Mouse (Mus musculus) embryo, embryonic 11.5 days (tissue): ENCODE results near the gene Ptchd1.

Source experiments
- DNase-seq: peaks from one replicate; pipeline ENCODE4 v3.0.0-alpha.2; 2012; ENCODE audit warnings: low read depth, low spot score

The Ptchd1 gene

DNA sequence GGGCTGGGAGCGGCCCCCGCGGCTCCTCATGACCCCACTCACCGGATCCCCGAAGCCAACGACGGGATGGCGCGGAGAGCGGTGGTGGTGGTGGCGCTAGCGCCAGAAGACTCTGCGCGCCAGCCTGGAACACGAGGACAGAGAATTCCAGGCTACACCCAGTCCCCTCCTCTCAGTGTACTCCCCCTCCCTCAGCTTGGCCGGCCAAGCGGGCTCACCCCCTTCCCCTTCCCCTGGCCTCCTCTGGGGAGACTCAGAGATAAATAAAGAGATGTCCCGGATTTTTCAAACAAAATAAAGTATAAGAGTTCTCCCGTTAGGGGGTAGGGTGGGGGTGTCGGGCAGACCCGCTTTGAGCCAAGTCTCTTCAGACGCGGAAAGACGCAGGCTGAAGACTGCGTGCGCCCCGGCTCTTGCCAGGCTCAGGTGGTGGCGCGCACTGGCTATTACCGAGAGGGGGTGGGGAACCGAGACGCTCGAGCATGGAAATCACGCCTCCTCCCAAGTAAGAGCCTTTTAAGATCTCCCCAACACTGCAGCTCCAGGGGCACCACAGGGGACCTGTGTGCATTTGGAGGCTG, at the start of gene Ptchd1:
TSS of gene Ptchd1 (minus strand) at position 114 of the 581 bp plus-strand sequence.
- no peak for DNase-seq

DNA sequence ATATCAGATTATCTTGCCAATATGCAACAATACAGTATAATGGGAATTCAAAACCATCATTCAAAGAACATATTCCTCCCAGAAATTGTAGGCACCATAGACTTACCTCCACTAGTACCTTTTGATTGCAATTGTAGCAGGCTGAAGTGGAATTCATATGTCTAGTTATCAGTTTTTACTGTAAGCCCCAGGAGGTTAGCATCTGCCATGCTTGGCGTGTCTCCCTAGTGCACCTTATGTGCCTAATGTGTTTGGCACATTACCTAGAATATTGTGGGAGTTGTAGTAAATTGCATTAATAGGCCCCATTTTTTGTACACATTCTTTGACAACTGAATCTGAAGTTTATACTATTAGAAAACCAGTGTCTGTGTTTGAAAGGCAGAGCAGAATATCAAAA, 34.4 kb upstream of the Ptchd1 start:
- DNase-seq, result no peak

DNA sequence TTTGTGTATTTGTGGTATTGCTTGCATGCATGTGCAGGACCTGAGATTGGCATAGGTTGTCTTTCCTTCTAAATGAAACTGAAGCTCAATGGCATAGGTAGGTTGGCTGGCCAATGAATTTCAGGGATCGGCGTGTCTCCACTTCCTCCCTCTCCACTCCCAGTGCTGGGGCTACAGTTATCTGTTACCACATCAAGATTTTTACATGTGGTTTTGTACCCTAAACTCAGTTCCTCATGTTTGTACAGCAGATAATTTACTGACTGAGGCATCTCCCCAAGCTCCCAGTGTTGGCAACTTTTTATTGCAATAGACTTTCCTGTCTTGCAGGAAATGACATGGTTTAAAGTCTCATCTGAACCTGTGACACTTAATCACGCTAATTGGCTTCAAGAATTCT, 22.4 kb upstream of the Ptchd1 start:
- DNase-seq, result no peak

DNA sequence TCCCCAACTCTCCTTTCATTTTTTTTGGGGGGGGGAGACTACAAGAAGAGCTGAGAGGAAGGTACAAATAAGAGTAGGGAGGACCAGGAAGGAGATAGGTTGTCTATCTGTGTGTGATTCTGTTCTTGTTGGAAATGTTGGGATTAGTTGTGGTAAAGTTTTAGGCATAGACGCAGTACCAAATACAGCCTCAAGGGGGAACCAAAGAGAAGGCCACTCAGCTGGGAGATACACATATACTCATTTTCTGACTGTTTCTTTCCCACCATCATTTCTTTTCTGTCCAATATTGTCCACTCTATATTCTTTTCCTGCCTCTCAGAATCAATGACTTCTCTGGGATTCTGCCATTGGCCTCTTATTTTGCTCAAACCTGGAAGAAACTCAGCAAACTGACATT, 20.4 kb upstream of the Ptchd1 start:
- DNase-seq, result no peak

DNA sequence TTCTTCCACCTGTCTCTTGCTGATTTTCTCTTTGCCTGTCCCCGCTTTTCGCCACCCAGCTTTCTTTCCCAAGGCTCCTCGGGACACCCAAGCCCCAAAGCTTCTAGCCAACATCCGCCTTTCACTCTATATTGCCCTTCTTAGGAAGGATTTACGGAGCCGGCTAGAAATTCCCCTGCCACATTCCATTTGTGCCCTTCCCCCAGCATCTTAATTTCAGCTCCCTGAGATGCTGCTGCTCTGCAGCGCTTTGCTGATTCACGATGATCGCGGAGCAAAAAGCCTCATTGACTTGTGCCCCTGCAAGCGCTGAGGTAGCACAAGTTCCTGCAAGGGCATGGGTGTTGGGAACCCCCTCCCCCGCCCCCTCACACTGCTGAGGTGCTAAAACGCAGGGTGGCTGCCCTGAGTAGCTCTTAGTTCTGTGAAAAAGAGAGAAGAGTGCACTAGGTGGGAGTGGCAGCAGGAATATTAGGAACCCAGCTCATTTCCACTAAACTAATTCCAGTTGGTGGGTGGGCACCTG, 2.1 kb upstream of the Ptchd1 start:
- no peak for DNase-seq

DNA sequence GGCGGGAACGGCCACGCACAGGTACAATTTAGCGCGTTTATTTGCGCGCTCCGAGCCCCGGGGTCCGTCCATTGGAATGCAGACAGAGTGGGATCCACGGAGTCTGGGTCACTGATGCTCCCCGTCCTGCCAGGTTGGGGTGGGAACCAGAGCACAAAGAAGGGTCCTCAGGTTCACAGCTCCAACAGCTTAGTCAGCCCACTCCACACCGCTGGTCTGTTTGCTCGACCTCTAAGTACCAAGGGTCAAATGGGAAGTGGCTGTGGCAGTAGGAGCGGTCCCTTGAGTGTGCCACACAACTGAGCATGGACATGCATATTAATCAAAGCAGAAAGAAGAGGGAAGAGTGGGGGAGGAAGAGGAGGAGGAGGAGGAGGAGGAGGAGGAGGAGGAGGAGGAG, 1.3 kb upstream of the Ptchd1 start:
- DNase-seq, result no peak

DNA sequence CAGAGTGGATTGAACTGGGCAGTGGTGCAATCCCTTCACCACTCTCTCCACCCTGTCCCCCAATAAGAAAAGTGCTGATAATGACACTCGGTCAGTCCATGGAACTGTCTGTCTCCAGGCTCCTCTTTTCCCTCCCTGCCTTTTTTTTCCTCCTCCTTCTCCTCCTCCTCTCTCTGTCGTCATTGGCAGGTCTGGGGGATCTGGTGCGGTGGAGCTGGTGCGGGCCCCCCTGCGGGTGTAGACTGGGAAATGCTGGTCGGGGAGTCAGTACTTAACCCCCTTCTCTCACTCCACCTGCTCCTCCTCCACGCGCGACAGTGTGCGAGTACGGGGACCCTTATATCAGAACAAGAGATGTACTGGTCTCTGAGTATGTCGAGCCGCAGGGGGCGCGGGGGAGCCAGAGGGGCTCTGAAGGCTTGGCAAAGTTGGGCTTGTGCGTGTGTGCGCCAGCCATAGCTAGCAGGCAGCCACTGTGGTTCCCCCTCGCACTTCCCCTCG, 777 bp upstream of the Ptchd1 start, which contains the start of gene Gm15155:
TSS of gene Gm15155 (plus strand) at position 401 of the 501 bp plus-strand sequence.
- DNase-seq, result no peak

DNA sequence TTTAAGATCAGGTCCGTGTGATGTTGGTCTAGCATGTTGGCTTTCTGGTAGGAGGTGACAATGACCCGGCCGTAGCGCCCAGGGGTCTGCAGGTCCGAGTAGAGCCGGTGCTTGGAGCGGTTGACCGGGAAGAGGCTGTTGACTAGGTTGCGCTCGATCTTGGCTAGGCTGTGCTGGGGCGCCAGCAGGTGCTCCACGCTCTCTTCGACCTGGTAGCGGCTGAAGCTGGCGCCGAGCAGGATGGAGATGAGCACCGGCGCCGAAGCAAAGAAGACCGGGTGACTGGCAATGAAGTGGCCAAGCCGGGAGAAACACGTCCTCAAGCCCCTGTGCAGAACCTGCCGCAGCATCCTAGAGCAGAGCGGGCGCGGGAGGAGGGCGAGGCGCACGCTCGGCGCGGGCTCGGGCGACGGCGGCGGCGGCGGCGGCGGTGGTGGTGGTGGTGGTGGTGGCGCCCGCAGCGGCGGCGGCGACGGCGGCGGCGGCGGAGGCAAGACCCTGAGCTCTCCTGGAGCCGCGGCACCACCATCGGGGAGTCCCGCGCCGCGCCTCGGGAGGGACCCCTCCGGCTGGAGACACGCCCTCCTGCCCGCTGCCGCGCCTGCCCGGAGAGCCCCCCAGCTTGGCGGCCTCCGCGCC, 534 bp downstream of the Ptchd1 start:
- no peak for DNase-seq

DNA sequence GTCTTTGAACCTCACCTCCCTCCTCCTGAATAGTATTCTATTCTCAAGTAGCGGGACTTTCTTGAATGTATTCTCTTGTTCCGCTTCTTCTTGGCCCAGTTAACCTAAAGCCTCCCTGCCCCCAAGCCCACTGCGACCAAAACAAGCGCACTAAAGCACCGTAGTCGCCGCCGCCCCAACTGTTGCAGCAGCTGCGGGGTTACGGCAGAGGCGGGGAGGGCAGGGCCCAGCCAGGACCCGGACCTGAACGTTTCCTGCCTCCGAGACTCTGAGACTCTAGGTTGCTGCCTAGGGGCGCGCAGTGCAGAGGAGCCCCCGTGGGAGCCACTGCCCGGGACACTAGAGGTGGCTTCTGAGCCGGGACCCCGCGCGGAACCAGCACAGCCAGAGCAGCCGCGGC, 1.1 kb downstream of the Ptchd1 start:
- DNase-seq, result no peak

DNA sequence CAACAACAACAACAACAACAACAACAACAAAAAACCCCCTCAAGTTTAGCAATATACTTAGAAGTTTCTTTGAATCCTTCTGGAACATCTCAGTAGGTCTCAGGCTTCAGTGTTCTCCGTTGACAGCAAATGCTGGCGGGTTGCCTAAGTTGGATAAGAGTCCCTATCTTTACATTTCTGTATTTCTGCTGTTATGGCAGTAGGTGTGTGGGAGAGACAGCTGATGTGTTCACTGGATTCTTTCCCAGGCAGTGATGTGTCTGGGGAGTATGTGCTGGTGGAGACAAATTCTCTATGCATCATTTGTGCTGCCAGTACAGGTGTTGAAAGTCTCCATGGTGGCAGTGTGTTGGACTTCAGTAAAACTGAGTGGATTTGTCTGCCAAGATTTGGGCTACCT, 22.4 kb downstream of the Ptchd1 start:
- DNase-seq, result no peak

DNA sequence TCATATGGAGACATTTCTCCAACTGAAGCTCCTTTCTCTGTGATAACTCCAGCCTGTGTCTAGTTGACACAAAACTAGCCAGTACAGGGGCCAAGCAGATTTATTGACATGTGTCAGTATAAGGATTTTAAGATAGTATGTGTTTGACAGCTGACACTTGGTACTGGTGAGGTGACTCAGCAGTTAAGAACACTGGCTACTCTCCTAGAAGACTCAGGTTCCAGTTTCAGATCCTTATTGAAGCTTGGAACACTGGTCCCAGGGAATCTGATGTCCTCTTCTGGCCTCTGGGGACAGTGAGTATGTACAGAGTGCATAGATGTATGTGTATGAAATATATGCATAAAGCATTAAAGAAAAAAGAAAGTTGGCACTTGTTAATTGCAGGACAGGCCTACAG, 27.2 kb downstream of the Ptchd1 start:
- no peak for DNase-seq

DNA sequence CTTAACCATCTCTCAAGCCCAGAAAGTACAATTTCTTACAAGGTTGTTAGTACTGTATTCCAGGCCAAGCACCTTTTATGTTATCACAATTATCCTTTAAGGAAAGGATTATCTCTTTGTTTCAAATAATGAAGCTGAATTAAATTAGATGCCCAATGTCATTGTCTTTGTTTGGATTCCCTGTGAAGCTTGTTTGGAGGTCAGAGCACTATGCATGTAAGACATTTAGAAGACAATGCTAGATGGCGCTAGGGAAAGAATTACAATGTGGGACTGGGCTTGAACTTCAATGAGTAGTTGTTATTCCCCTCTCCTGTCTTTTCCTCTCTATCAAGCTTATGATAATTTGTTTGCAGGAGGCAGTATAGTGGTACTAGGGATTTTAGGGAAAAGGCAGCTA, 28.9 kb downstream of the Ptchd1 start:
- DNase-seq, result no peak

DNA sequence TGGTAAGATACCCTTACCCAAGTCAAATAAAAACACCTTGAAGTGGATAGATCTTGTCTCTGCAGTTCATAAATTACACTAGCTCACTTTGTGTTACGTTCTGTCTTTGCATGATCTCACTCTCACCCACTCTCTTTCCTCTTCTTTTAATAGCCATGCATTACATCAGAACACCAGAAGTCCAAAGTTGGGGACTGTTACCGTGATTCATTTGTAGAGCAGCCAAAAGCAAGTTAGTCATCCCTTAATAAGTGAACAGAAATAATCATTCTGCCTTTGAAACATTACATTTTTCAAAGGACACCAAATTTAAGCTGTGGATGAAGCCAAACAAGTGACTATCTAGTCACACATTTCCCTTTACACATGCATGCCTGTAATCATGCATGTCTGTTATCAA, 31.1 kb downstream of the Ptchd1 start:
- DNase-seq, result no peak

DNA sequence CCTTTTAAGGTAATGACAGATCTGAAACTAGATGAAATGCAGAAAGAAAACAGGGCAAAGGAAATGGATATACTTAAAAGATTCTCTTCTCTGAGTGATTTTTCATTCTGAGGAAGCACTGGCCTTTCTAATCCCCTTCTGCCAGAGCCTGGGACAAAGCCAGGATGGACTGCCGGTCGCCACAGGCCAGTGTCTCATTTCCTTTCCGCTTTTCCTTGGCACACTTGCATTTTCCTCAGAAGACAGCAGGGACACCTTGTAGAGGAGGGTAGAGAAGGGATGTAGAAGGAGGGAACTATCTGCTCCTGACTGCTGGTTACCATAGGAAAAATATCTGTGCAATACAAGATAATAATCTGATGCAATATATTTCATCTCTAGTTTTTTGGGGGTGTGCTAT, 32.1 kb downstream of the Ptchd1 start:
- no peak for DNase-seq

DNA sequence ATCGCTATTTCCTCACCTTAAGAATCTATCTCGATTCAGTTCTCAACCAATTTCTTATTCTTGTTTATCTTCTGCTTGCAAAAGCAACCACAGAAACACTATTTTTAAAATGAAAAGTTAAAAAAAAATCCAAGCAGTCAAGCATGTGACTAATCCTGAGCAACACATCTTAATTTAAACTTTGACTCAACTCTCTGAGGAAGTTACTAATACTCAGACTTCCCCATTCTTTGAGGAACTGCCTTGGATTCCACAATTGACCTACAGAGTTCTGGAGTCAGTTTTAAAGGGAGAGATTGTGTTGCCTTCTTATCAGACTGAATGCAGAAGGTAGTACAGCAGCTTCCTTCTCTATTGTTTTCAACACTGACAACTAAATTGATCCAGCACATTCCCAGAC, 39.0 kb downstream of the Ptchd1 start:
- no peak for DNase-seq

DNA sequence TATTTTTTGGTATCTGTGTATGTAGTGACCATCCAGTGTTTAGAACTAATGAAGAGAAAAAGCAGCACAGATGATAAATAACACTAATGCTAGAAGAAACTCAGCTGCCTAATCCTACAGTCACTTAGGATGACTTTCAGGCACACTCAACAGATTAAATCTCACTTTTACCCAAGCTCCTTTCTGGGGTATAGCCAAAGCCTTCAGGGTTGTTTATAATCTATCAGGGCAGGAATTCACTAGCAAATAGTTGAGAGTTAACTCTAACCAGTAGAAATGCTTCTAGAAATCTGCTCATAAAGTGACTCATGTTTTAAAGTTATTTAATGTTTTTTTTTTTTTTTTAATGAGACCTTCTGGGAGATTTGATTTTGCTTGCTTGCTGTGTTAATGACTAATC, 43.8 kb downstream of the Ptchd1 start:
- no peak for DNase-seq

DNA sequence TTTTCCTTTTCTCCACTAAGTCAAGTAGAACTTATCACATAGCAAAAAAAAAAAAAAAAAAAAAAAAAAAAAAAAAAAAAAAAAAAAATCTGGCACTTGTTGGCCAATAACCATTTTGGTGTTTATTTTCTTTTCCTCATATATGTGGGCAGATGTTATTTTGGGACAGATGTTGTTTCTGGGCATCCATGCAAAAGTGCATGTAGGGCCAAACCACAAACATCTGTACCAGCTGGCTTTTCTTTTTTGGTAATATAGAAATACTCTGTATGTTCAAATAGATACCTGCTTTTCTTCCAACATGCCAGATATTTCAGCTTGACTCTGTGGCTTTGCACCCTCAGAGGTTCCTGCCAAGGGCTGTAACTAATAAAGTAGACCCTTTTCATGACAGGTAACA, 51.2 kb downstream of the Ptchd1 start:
- no peak for DNase-seq

DNA sequence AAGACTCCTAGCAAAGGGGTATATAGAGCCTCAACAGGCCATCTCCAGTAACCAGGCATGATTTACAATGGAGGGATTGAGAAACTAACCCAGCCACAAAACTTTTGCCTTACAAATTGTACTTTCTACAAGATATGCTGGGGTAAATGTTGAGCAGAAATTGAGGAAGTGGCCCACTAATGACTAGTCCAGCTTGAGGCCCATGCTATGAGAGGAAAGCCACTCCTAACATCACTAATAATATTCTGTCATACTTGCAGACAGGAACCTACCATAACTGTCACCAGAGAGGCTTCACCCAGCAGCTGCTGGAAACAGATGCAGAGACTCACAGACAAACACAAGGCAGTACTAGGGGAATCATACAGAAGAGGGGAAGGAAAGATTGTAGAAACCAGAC, 79.8 kb downstream of the Ptchd1 start:
- no peak for DNase-seq
